Mouse (Mus musculus) retina, postnatal 7 days (tissue): ENCODE data around the gene Mta1.

Source experiments
- DNase-seq: peaks from one replicate; pipeline ENCODE4 v3.0.0-alpha.2; 2012; ENCODE audit warnings: low read depth, low spot score

The Mta1 gene

GRCm38 (mm10) chr12:113186326-113187010, 88.4 kb downstream of the Mta1 start:
- DNase-seq: no peak
